Mouse (Mus musculus): ENCODE measurements around the gene Nlgn2. TPM values are rescaled to one million over a fixed set of nuclear protein-coding genes. Genes with fewer than 3 reads are reported as not detected.

Gene Nlgn2
- polyA plus RNA-seq, 1 experiment from 2014 or later: 4.4 TPM

- H3K4me2 ChIP-seq (ENCODE audit: low read depth, low read length): no peak overlapping the region
- peaks cover 12% of the 10 kb centered on the region; the same call in 1 of the 2 replicates for H3K27me3 ChIP-seq (ENCODE audit: control insufficient read depth, insufficient read depth, low read depth, low read length)
- no peak for ATAC-seq (ENCODE audit: low read depth)
- no peak overlapping the region for H3K27ac ChIP-seq (ENCODE audit: low read length)
- H3K9ac ChIP-seq (ENCODE audit: low read length): no peak overlapping the region
- no peaks in the 10 kb centered on the region for H3K9me3 ChIP-seq (ENCODE audit: control insufficient read depth, low read length)
- H3K36me3 ChIP-seq (ENCODE audit: control insufficient read depth, insufficient read depth, low read length): no peaks in the 10 kb centered on the region
- H3K4me3 ChIP-seq (ENCODE audit: low read length): no peak overlapping the region
- 76% methylated on average over 7 of the region's 7 CpGs for WGBS
- H3K4me1 ChIP-seq (replicated peaks; ENCODE audit: control insufficient read depth, insufficient read depth, low read length): peaks cover 31% of the 10 kb centered on the region
These were observed 39.7 kb downstream of the Nlgn2 start for GRCm38 (mm10) chr11:69797924-69798323.

GRCm38 (mm10) chr11:69795983-69796435 lies 41.6 kb downstream of the Nlgn2 start:
- peaks cover 20% of the 10 kb centered on the region for H3K4me1 ChIP-seq (replicated peaks; ENCODE audit: control insufficient read depth, insufficient read depth, low read length)
- peak overlapping the region; percentile 62 for H3K4me3 ChIP-seq (ENCODE audit: low read length)
- H3K36me3 ChIP-seq (ENCODE audit: control insufficient read depth, insufficient read depth, low read length): no peaks in the 10 kb centered on the region
- no peak overlapping the region; the same call in 1 of the 2 replicates for H3K27ac ChIP-seq (ENCODE audit: low read length)
- WGBS: 1% methylated on average over 13 of the region's 13 CpGs
- no peaks in the 10 kb centered on the region for H3K9me3 ChIP-seq (ENCODE audit: control insufficient read depth, low read length)
- H3K27me3 ChIP-seq (ENCODE audit: control insufficient read depth, insufficient read depth, low read depth, low read length): peaks cover 2% of the 10 kb centered on the region; the same call in 1 of the 2 replicates
- peak overlapping the region; percentile 97 for H3K4me2 ChIP-seq (ENCODE audit: low read depth, low read length)
- H3K9ac ChIP-seq (ENCODE audit: low read length): peak overlapping the region; percentile 67
- ATAC-seq (ENCODE audit: low read depth): no peak; the same call in 1 of the 2 replicates

GRCm38 (mm10) chr11:69795168-69795982 lies 42.2 kb downstream of the Nlgn2 start, which contains the start of gene Chrnb1:
Chrnb1 (minus strand) TSS chr11:69795943.
- peak; percentile 97 for ATAC-seq (ENCODE audit: low read depth)
- WGBS: 2% methylated on average over 52 of the region's 52 CpGs
- Histone ChIP-seq H3K4me2 (ENCODE audit: low read depth, low read length) (peak within 1 kb of the TSS; percentile 97), H3K27ac (ENCODE audit: low read length) (peak within 1 kb of the TSS; percentile 51; the same call in 1 of the 2 replicates), H3K36me3 (ENCODE audit: control insufficient read depth, insufficient read depth, low read length) (no peaks in the 10 kb centered on the region), H3K9ac (ENCODE audit: low read length) (peak within 1 kb of the TSS; percentile 67), H3K27me3 (ENCODE audit: control insufficient read depth, insufficient read depth, low read depth, low read length) (peaks cover 2% of the 10 kb centered on the region; the same call in 1 of the 2 replicates), H3K4me3 (ENCODE audit: low read length) (peak within 1 kb of the TSS; percentile 62), H3K4me1 (replicated peaks; ENCODE audit: control insufficient read depth, insufficient read depth, low read length) (peaks cover 14% of the 10 kb centered on the region), H3K9me3 (ENCODE audit: control insufficient read depth, low read length) (no peaks in the 10 kb centered on the region)

GRCm38 (mm10) chr11:69793429-69793828 lies 44.2 kb downstream of the Nlgn2 start:
- ATAC-seq (ENCODE audit: low read depth): no peak
- H3K27ac ChIP-seq (ENCODE audit: low read length): no peak overlapping the region
- H3K36me3 ChIP-seq (ENCODE audit: control insufficient read depth, insufficient read depth, low read length): no peaks in the 10 kb centered on the region
- WGBS: 54% methylated on average over 5 of the region's 5 CpGs
- H3K4me1 ChIP-seq (replicated peaks; ENCODE audit: control insufficient read depth, insufficient read depth, low read length): 0 out of 2 replicates have a peak, but pooled peaks cover 2% of the 10 kb centered on the region
- H3K9me3 ChIP-seq (ENCODE audit: control insufficient read depth, low read length): no peaks in the 10 kb centered on the region
- no peaks in the 10 kb centered on the region; the same call in 1 of the 2 replicates for H3K27me3 ChIP-seq (ENCODE audit: control insufficient read depth, insufficient read depth, low read depth, low read length)
- H3K9ac ChIP-seq (ENCODE audit: low read length): no peak overlapping the region
- H3K4me2 ChIP-seq (ENCODE audit: low read depth, low read length): no peak overlapping the region
- H3K4me3 ChIP-seq (ENCODE audit: low read length): no peak overlapping the region

GRCm38 (mm10) chr11:69791420-69791819 lies 46.2 kb downstream of the Nlgn2 start:
- 62% methylated on average over 5 of the region's 5 CpGs for WGBS
- Histone ChIP-seq H3K27me3 (ENCODE audit: control insufficient read depth, insufficient read depth, low read depth, low read length) (no peaks in the 10 kb centered on the region; the same call in 1 of the 2 replicates), H3K4me2 (ENCODE audit: low read depth, low read length) (no peak overlapping the region), H3K4me1 (replicated peaks; ENCODE audit: control insufficient read depth, insufficient read depth, low read length) (0 out of 2 replicates have a peak, but pooled peaks cover 2% of the 10 kb centered on the region), H3K9me3 (ENCODE audit: control insufficient read depth, low read length) (no peaks in the 10 kb centered on the region), H3K4me3 (ENCODE audit: low read length) (no peak overlapping the region), H3K36me3 (ENCODE audit: control insufficient read depth, insufficient read depth, low read length) (no peaks in the 10 kb centered on the region), H3K27ac (ENCODE audit: low read length) (no peak overlapping the region), H3K9ac (ENCODE audit: low read length) (no peak overlapping the region)
- ATAC-seq (ENCODE audit: low read depth): no peak

GRCm38 (mm10) chr11:69789431-69789830 lies 48.2 kb downstream of the Nlgn2 start:
- Histone ChIP-seq H3K4me1 (replicated peaks; ENCODE audit: control insufficient read depth, insufficient read depth, low read length) (peaks cover 4% of the 10 kb centered on the region), H3K27me3 (ENCODE audit: control insufficient read depth, insufficient read depth, low read depth, low read length) (no peaks in the 10 kb centered on the region; the same call in 1 of the 2 replicates), H3K9ac (ENCODE audit: low read length) (no peak overlapping the region), H3K36me3 (ENCODE audit: control insufficient read depth, insufficient read depth, low read length) (no peaks in the 10 kb centered on the region), H3K9me3 (ENCODE audit: control insufficient read depth, low read length) (no peaks in the 10 kb centered on the region), H3K4me2 (ENCODE audit: low read depth, low read length) (no peak overlapping the region), H3K27ac (ENCODE audit: low read length) (no peak overlapping the region), H3K4me3 (ENCODE audit: low read length) (no peak overlapping the region)
- ATAC-seq (ENCODE audit: low read depth): no peak
- 61% methylated on average over 5 of the region's 5 CpGs for WGBS

GRCm38 (mm10) chr11:69787306-69787705 lies 50.3 kb downstream of the Nlgn2 start:
- Histone ChIP-seq H3K9me3 (ENCODE audit: control insufficient read depth, low read length) (no peaks in the 10 kb centered on the region), H3K4me1 (replicated peaks; ENCODE audit: control insufficient read depth, insufficient read depth, low read length) (peaks cover 4% of the 10 kb centered on the region), H3K4me2 (ENCODE audit: low read depth, low read length) (no peak overlapping the region), H3K9ac (ENCODE audit: low read length) (no peak overlapping the region), H3K27ac (ENCODE audit: low read length) (no peak overlapping the region), H3K36me3 (ENCODE audit: control insufficient read depth, insufficient read depth, low read length) (no peaks in the 10 kb centered on the region), H3K4me3 (ENCODE audit: low read length) (no peak overlapping the region), H3K27me3 (ENCODE audit: control insufficient read depth, insufficient read depth, low read depth, low read length) (no peaks in the 10 kb centered on the region)
- ATAC-seq (ENCODE audit: low read depth): no peak
- 85% methylated on average over 5 of the region's 5 CpGs for WGBS

GRCm38 (mm10) chr11:69784793-69785272 lies 52.8 kb downstream of the Nlgn2 start:
- Histone ChIP-seq H3K4me2 (ENCODE audit: low read depth, low read length) (peak overlapping the region; percentile 55), H3K27me3 (ENCODE audit: control insufficient read depth, insufficient read depth, low read depth, low read length) (no peaks in the 10 kb centered on the region), H3K9me3 (ENCODE audit: control insufficient read depth, low read length) (no peaks in the 10 kb centered on the region), H3K4me3 (ENCODE audit: low read length) (peak overlapping the region; percentile 25), H3K9ac (ENCODE audit: low read length) (peak overlapping the region; percentile 44; the same call in 1 of the 2 replicates), H3K4me1 (replicated peaks; ENCODE audit: control insufficient read depth, insufficient read depth, low read length) (peaks cover 4% of the 10 kb centered on the region), H3K27ac (ENCODE audit: low read length) (0 out of 2 replicates have a peak overlapping the region, but pooled peaks have one; percentile 2), H3K36me3 (ENCODE audit: control insufficient read depth, insufficient read depth, low read length) (no peaks in the 10 kb centered on the region)
- 26% methylated on average over 15 of the region's 15 CpGs for WGBS
- ATAC-seq (ENCODE audit: low read depth): peak; percentile 77

GRCm38 (mm10) chr11:69781828-69782227 lies 55.8 kb downstream of the Nlgn2 start:
- no peak for ATAC-seq (ENCODE audit: low read depth)

More at GRCm38 (mm10) chr11:69781828-69782227, 55.8 kb downstream of the Nlgn2 start:
- Histone ChIP-seq H3K4me3 (ENCODE audit: low read length) (no peak overlapping the region), H3K36me3 (ENCODE audit: control insufficient read depth, insufficient read depth, low read length) (no peaks in the 10 kb centered on the region), H3K9me3 (ENCODE audit: control insufficient read depth, low read length) (no peaks in the 10 kb centered on the region), H3K27ac (ENCODE audit: low read length) (no peak overlapping the region), H3K4me2 (ENCODE audit: low read depth, low read length) (no peak overlapping the region), H3K4me1 (replicated peaks; ENCODE audit: control insufficient read depth, insufficient read depth, low read length) (peaks cover 10% of the 10 kb centered on the region), H3K27me3 (ENCODE audit: control insufficient read depth, insufficient read depth, low read depth, low read length) (no peaks in the 10 kb centered on the region), H3K9ac (ENCODE audit: low read length) (no peak overlapping the region)
- 27% methylated on average over 4 of the region's 4 CpGs for WGBS

All from lung, embryonic 16.5 days (tissue).